Mouse (Mus musculus): ENCODE measurements around the gene 4930412O13Rik. TPM values are rescaled to one million over a fixed set of nuclear protein-coding genes. Genes with fewer than 3 reads are reported as not detected.

Gene 4930412O13Rik
- polyA plus RNA-seq, 1 experiment: 23.2 TPM

DNA sequence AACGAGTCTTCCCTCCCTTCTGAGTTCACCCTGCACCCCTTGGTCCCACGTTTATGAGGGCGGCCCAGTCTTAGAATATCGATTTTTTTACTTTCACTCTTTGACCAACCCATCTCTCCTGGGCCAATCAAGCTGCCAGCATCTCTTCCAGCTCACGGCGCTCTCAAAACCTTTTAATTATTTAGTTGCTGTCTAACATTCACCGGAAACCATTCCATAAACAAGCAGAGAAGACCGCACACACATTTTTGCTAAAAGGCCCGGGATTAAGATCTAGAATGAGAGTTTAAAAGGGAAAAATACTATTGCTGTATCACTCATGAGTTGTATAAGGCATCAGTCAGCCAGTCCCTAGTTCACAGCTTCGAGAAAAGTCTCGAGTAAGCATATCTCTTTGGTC, 781 bp upstream of the 4930412O13Rik start:
- DNase-seq (ENCODE audit: low spot score): no peak

- no peak for DNase-seq (ENCODE audit: low spot score)
Observed at GRCm38 (mm10) chr2:9881611-9882023, 565 bp downstream of the 4930412O13Rik start.

DNA sequence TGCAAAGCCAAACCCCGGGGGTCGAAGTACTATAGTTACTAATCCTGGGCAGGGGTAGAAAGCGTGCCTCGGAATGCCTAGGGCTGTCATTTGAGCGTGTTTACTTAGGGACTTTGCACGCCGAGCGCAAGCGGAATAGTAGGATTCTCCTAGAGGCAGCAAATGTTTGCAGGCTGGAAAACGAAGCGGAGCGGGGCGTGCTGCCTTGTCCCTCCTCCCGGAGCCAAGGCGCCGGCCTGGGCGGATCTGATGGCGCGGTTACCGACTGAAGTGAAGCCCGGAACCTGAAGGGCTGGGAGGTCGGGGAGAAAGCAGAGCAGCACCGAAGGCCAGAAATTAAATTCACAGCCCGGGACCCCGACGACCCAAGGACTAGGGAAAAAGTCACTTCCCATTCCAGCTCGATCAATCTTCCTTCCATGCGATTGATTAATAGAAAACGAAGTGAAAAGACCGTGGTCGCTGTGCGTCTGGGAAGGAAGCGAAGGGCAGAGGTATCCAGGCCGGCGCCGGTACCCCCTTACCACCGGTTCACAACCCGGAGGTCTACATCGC, 1.4 kb downstream of the 4930412O13Rik start:
- DNase-seq (ENCODE audit: low spot score): no peak

- no peak for DNase-seq (ENCODE audit: low spot score)
Observed at GRCm38 (mm10) chr2:9882926-9883802, 2.1 kb downstream of the 4930412O13Rik start.

- no peak for DNase-seq (ENCODE audit: low spot score)
Observed at GRCm38 (mm10) chr2:9883803-9884532, 2.9 kb downstream of the 4930412O13Rik start.

DNA sequence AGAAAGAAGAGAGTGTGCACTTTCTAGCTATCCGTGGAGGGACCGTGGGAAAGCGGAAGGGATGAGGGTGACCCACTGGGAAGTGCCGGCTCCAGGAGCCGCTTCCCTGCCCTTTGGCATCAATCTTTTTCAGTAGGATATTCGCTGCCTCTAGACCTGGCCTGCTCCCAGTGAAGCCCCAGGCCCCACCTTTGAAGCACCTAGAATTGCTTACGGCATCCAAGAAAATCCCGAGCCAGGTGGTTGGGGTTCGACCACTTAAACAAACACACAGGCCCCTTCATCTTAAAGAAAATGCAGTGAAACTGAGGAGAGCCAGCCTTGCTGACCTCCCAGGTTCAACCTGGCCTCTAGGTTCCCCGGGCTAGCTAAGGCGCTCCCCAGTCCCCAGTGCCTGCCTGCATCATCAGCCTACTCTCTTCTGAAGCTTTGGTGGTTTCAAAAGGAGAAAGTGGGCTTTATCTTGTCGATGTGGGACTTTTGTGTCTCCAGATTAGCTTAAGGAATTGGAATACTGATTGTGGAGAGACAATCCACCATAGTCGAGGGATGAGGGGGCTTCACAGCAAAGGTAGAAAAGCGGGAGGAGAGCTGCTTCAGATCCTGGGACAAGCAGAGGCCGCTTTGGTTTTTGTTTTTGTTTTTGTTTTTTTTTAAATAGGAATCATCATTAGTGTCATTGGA, 3.6 kb downstream of the 4930412O13Rik start:
- DNase-seq (ENCODE audit: low spot score): no peak

DNA sequence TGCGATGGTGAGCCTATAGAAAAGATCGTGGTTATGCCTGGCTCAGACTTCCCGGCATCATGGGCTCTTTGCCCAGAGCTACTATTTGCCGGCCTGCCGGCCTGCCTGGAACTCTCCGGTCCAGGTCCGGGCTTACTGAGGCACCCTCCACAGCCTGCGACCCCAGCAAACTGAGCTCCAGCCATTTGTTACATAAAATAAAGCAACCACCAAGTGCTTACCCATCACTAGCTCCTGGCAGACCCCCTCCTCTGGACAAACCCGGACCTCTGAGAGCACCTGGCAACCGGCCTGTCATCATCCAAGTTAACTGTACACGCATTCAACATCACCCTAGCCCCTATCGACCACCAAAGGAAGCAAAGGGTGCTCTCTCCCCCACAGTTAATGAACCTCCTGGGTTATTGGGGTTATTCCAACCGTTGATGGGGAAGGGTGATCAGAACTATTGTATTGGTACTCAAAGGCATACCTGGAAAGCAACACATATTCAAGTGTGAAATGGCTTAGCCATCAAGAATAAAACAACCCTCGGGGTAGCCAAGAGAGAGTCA, 4.2 kb downstream of the 4930412O13Rik start:
- no peak for DNase-seq (ENCODE audit: low spot score)

- no peak for DNase-seq (ENCODE audit: low spot score)
Observed at GRCm38 (mm10) chr2:9886031-9886430, 5.0 kb downstream of the 4930412O13Rik start.

DNA sequence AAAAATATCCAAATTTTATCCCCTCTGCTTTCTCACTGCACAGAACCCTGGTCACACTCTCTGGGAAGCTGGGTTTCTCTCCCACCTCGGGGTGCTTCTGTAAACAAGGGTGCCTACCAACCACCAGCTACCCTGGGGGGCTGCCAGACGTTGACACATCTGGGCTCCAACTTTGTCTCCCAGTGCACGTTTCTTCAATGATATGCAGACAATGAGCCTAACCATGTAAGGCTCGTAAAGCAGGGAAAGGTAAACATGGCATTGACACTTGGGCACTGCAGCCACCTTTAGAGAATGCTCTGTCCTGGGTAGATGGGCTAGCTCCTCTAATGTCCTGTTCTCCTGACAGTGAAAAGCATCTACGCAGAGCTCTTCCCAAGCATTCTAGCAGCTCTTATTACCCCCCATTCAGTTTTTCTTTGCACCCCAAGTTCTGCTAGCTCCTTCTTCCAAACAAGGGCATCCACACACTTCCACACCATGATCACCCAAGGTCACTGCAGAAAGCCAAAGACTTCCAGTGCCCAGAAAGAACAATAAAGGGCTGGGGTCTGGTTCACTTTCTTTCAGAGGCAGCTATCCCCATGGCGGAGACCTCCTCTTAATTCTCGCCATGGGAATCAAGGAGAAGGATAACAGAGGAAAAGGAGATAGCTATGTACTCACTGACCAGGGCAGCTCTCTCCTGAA, 6.0 kb downstream of the 4930412O13Rik start:
- DNase-seq (ENCODE audit: low spot score): no peak

DNA sequence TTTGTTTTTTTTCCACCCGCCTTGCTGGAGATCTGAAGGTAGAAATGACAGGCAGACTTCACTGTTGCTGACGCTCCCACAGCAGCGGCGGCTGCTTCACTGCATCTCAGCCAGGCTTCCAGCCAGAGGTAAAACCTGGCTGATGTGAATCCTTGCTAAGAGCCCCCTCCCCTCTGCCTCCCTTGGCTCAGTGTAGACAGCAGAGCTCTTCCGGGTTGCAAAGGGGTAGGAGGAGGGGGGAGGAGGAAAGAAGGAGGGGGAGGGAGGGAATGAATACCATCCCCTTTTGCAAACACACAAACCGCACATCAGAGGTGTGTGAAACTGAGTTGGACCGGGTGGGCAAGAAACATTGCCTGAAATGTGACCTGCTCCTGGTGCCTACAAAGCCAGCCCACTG, 6.6 kb downstream of the 4930412O13Rik start:
- DNase-seq (ENCODE audit: low spot score): no peak

- no peak for DNase-seq (ENCODE audit: low spot score)
Observed at GRCm38 (mm10) chr2:9888913-9889650, 8.0 kb downstream of the 4930412O13Rik start, which contains the start of gene 9230102O04Rik. 9230102O04Rik (minus strand) TSS chr2:9889540.

GRCm38 (mm10) chr2:9889651-9890183, 8.7 kb downstream of the 4930412O13Rik start, which contains the start of gene Gata3:
Gata3 (minus strand) TSS chr2:9890034.
- DNase-seq (ENCODE audit: low spot score): no peak

- DNase-seq (ENCODE audit: low spot score): no peak
Observed at GRCm38 (mm10) chr2:9890251-9890650, 9.2 kb downstream of the 4930412O13Rik start.

DNA sequence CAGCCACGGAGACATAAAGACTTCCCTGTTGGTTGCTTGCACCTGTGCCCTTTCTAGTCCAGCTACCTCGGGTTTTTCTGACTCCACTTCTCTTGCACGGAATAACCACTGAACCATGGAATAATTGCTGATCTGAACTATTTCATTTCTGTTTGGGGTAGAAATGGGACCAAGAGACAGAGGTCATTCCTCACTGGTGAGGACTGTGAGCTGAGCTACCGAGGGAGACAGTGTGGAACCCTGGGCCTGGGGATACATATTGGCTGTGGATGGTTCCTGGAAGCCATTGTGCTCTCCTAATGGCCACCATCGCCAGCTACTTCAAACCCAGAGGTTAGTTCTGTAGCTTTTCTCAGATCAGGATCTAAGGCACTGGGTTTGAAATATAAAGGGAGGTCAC, 9.9 kb downstream of the 4930412O13Rik start:
- DNase-seq (ENCODE audit: low spot score): no peak

GRCm38 (mm10) chr2:9892541-9892940, 11.5 kb downstream of the 4930412O13Rik start:
- no peak for DNase-seq (ENCODE audit: low spot score)

- DNase-seq (ENCODE audit: low spot score): no peak
Observed at GRCm38 (mm10) chr2:9893272-9893953, 12.4 kb downstream of the 4930412O13Rik start.

DNA sequence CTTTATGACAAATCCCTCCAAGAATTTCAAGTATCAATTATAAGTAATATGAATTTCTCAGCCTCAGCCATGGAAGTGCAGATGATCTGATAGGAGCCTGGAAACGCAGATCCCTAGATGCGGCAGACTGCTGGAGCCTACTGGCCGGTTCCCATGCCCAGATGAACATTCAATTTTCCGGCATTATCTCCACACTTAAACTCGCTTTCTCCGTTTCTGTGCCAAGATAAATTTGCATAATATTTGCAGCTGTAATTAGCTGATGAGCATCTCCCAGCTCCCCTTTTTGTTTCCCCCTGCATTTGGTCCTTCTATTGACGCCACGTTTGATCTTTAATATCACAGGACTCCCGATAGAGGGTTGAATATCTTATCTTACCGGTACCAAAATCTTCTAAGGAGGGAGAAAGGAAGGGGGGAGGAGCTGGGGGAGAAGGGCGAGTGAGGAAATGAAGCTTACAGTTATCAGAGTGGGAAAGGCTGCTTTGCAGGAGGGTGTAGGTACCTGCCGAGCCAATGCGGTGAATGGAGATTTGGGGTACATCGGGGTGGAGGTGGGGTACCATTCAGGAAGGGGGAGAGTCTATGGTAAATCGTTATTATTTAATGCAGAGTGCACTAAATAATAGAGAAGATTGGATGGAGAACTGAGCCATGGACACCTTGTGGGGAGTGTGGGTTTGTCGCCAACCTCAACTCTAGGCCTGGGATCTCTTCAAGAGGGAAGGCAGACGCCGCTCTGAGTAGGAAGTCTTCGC, 14.0 kb downstream of the 4930412O13Rik start:
- no peak for DNase-seq (ENCODE audit: low spot score)

- DNase-seq (ENCODE audit: low spot score): no peak
Observed at GRCm38 (mm10) chr2:9896097-9896770, 15.2 kb downstream of the 4930412O13Rik start.

Data from urinary bladder, adult 2 months (tissue).